Mouse (Mus musculus): ENCODE results near the gene Ccnb1. TPM values are rescaled to one million over a fixed set of nuclear protein-coding genes. Genes with fewer than 3 reads are reported as not detected.
"Not testable (repeated sequence)": the region's sequence is repeated elsewhere in the genome, so short reads cannot be mapped to it uniquely, and the experiment has no call there.

Gene Ccnb1
- polyA plus RNA-seq, 1 experiment from 2014 or later: 47.0 TPM

GRCm38 (mm10) chr13:100805776-100806175 lies 19.4 kb upstream of the Ccnb1 start:
- no peaks in the 10 kb centered on the region for H3K4me1 ChIP-seq (replicated peaks; ENCODE audit: control insufficient read depth, insufficient read depth)
- H3K27me3 ChIP-seq (ENCODE audit: control insufficient read depth, insufficient read depth, low read length): no peaks in the 10 kb centered on the region
- DNase-seq (ENCODE audit: low spot score) (no peak), ATAC-seq (ENCODE audit: low FRiP score, low TSS enrichment) (no peak)
- no peak overlapping the region for H3K9ac ChIP-seq (ENCODE audit: low read length)
- no peak overlapping the region for H3K4me2 ChIP-seq (replicated peaks; ENCODE audit: low read depth)
- no peak overlapping the region for H3K27ac ChIP-seq (replicated peaks)
- H3K9me3 ChIP-seq (ENCODE audit: control insufficient read depth, low read length): no peaks in the 10 kb centered on the region
- peaks cover 30% of the 10 kb centered on the region for H3K36me3 ChIP-seq (ENCODE audit: control insufficient read depth, insufficient read depth, low read length)
- TF ChIP-seq EP300 (optimal IDR thresholded peaks at IDR 0.05) (no peak), CTCF (IDR thresholded peaks at IDR 0.05; ENCODE audit: low read depth) (no peak)
- WGBS: 97% methylated on average over 3 of the region's 3 CpGs
- no peak overlapping the region for H3K4me3 ChIP-seq (ENCODE audit: low read depth, low read length)

GRCm38 (mm10) chr13:100797171-100797570 lies 10.8 kb upstream of the Ccnb1 start:
- no peaks in the 10 kb centered on the region for H3K9me3 ChIP-seq (ENCODE audit: control insufficient read depth, low read length)
- no peaks in the 10 kb centered on the region for H3K4me1 ChIP-seq (replicated peaks; ENCODE audit: control insufficient read depth, insufficient read depth)
- no peak overlapping the region for H3K4me3 ChIP-seq (ENCODE audit: low read depth, low read length)
- no peaks in the 10 kb centered on the region for H3K27me3 ChIP-seq (ENCODE audit: control insufficient read depth, insufficient read depth, low read length)
- 86% methylated on average over 6 of the region's 6 CpGs for WGBS
- no peaks in the 10 kb centered on the region for H3K36me3 ChIP-seq (ENCODE audit: control insufficient read depth, insufficient read depth, low read length)
- ATAC-seq (ENCODE audit: low FRiP score, low TSS enrichment) (no peak), DNase-seq (ENCODE audit: low spot score) (no peak)
- no peak overlapping the region for H3K4me2 ChIP-seq (replicated peaks; ENCODE audit: low read depth)
- TF ChIP-seq EP300 (optimal IDR thresholded peaks at IDR 0.05): no peak
- TF ChIP-seq CTCF (IDR thresholded peaks at IDR 0.05; ENCODE audit: low read depth): no peak
- H3K9ac ChIP-seq (ENCODE audit: low read length): no peak overlapping the region
- no peak overlapping the region for H3K27ac ChIP-seq (replicated peaks)

GRCm38 (mm10) chr13:100789083-100789482 lies 2.7 kb upstream of the Ccnb1 start:
- ATAC-seq (ENCODE audit: low FRiP score, low TSS enrichment): no peak
- H3K36me3 ChIP-seq (ENCODE audit: control insufficient read depth, insufficient read depth, low read length): no peaks in the 10 kb centered on the region
- no peaks in the 10 kb centered on the region for H3K9me3 ChIP-seq (ENCODE audit: control insufficient read depth, low read length)
- H3K4me1 ChIP-seq (replicated peaks; ENCODE audit: control insufficient read depth, insufficient read depth): no peaks in the 10 kb centered on the region
- no peaks in the 10 kb centered on the region for H3K27me3 ChIP-seq (ENCODE audit: control insufficient read depth, insufficient read depth, low read length)
- H3K4me3 ChIP-seq (ENCODE audit: low read depth, low read length): no peak overlapping the region
- TF ChIP-seq CTCF (IDR thresholded peaks at IDR 0.05; ENCODE audit: low read depth): no peak
- TF ChIP-seq EP300 (optimal IDR thresholded peaks at IDR 0.05): no peak
- DNase-seq (ENCODE audit: low spot score): no peak
- no peak overlapping the region for H3K4me2 ChIP-seq (replicated peaks; ENCODE audit: low read depth)
- 67% methylated on average over 3 of the region's 3 CpGs for WGBS
- no peak overlapping the region for H3K27ac ChIP-seq (replicated peaks)
- no peak overlapping the region for H3K9ac ChIP-seq (ENCODE audit: low read length)

DNA sequence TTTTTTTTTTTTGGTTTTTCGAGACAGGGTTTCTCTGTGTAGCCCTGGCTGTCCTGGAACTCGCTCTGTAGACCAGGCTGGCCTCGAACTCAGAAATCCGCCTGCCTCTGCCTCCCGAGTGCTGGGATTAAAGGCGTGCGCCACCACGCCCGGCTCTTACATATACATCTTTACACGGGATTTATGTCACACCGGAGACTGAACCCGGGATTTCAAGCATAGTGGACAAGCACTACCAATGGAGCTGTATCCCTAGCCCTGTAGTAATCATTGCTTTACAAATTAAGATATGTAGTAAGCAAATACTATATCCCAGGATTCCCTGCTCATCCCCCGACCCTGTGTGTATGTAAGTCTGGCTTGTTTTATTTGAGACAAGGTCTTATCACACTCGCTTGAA lies 1.7 kb upstream of the Ccnb1 start:
- whole genome bisulfite sequencing: 94% methylated on average over 9 of the region's 14 CpGs
- not testable (repeated sequence) for H3K9me3 ChIP-seq (ENCODE audit: control insufficient read depth, low read length); H3K27ac ChIP-seq (replicated peaks); H3K4me1 ChIP-seq (replicated peaks; ENCODE audit: control insufficient read depth, insufficient read depth); H3K4me3 ChIP-seq (ENCODE audit: low read depth, low read length); ATAC-seq (ENCODE audit: low FRiP score, low TSS enrichment); DNase-seq (ENCODE audit: low spot score); H3K9ac ChIP-seq (ENCODE audit: low read length); H3K36me3 ChIP-seq (ENCODE audit: control insufficient read depth, insufficient read depth, low read length); H3K4me2 ChIP-seq (replicated peaks; ENCODE audit: low read depth); H3K27me3 ChIP-seq (ENCODE audit: control insufficient read depth, insufficient read depth, low read length)

DNA sequence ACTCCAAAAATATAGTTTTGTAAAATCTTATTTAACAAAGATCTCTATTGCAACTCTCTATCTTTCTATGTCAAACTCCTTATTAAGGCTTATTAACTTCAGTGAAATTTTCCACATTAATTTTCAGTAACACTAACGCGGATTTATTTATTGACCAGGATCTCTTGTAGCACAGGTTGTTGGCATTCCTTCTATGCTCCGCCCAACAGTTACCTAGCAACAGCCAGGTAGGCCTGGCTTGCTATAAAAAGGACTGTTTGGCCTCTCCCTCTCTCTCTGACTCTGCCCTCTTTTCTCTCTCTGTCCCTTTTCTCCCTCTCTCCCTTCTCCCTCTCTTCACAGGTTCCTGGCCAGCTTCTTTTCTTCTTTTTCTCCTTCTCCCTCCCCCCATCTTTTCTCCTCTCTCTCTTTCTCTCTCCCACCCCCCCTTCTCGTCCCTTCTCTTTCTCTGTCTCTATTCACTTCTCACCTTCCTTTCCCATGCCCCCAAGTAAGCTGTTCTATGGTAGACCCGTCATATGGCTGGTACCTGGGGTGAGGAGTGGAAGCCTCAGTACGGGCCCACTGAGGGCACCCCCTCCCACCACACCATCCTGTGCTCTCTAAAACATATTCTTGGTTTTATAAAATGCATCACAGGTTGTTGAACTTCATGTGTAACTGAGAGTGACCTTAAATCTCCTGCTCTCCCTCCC lies 1.1 kb upstream of the Ccnb1 start:
- H3K4me2 ChIP-seq (replicated peaks; ENCODE audit: low read depth): no peak overlapping the region

GRCm38 (mm10) chr13:100785806-100786413 lies 460 bp downstream of the Ccnb1 start:
- peak; percentile 18 for ATAC-seq (ENCODE audit: low FRiP score, low TSS enrichment)
- Histone ChIP-seq H3K9ac (ENCODE audit: low read length) (peak overlapping the region; percentile 59), H3K4me3 (ENCODE audit: low read depth, low read length) (peak overlapping the region; percentile 71), H3K9me3 (ENCODE audit: control insufficient read depth, low read length) (no peaks in the 10 kb centered on the region), H3K27ac (replicated peaks) (no peak overlapping the region), H3K4me2 (replicated peaks; ENCODE audit: low read depth) (peak overlapping the region; percentile 98), H3K36me3 (ENCODE audit: control insufficient read depth, insufficient read depth, low read length) (no peaks in the 10 kb centered on the region), H3K27me3 (ENCODE audit: control insufficient read depth, insufficient read depth, low read length) (no peaks in the 10 kb centered on the region), H3K4me1 (replicated peaks; ENCODE audit: control insufficient read depth, insufficient read depth) (no peaks in the 10 kb centered on the region)
- WGBS: under 1% methylated on average over 29 of the region's 30 CpGs
- peak; percentile 24 for DNase-seq (ENCODE audit: low spot score)
- TF ChIP-seq CTCF (IDR thresholded peaks at IDR 0.05; ENCODE audit: low read depth): no peak

More for the DNA sequence above, 1.1 kb upstream of the Ccnb1 start:
- WGBS: 65% methylated on average over 6 of the region's 6 CpGs
- Histone ChIP-seq H3K9me3 (ENCODE audit: control insufficient read depth, low read length) (no peaks in the 10 kb centered on the region), H3K27ac (replicated peaks) (no peak overlapping the region), H3K9ac (ENCODE audit: low read length) (no peak overlapping the region), H3K27me3 (ENCODE audit: control insufficient read depth, insufficient read depth, low read length) (no peaks in the 10 kb centered on the region), H3K4me3 (ENCODE audit: low read depth, low read length) (no peak overlapping the region), H3K36me3 (ENCODE audit: control insufficient read depth, insufficient read depth, low read length) (no peaks in the 10 kb centered on the region), H3K4me1 (replicated peaks; ENCODE audit: control insufficient read depth, insufficient read depth) (no peaks in the 10 kb centered on the region)
- TF ChIP-seq EP300 (optimal IDR thresholded peaks at IDR 0.05) (no peak), CTCF (IDR thresholded peaks at IDR 0.05; ENCODE audit: low read depth) (no peak)
- no peak for ATAC-seq (ENCODE audit: low FRiP score, low TSS enrichment)
- peak; percentile 69 for DNase-seq (ENCODE audit: low spot score)
